Mouse (Mus musculus): ENCODE measurements around the gene Polr2g.

Polr2g gene

GRCm38 (mm10) chr19:8818801-8819595 is 20.6 kb upstream of the Polr2g start, which contains the start of gene Ttc9c:
TSS of gene Ttc9c (minus strand) at chr19:8819333.
- peak; percentile 93 for DNase-seq (ENCODE audit: extremely low read depth, insufficient read length, low spot score)

- no peak for DNase-seq (ENCODE audit: extremely low read depth, insufficient read length, low spot score)
Measured at GRCm38 (mm10) chr19:8818301-8818798, 20.0 kb upstream of the Polr2g start.

- DNase-seq (ENCODE audit: extremely low read depth, insufficient read length, low spot score) = no peak
Measured at GRCm38 (mm10) chr19:8817001-8817400, 18.6 kb upstream of the Polr2g start.

GRCm38 (mm10) chr19:8815812-8816211 is 17.4 kb upstream of the Polr2g start:
- no peak for DNase-seq (ENCODE audit: extremely low read depth, insufficient read length, low spot score)

GRCm38 (mm10) chr19:8806810-8807209 is 8.4 kb upstream of the Polr2g start:
- DNase-seq (ENCODE audit: extremely low read depth, insufficient read length, low spot score) = no peak

- DNase-seq (ENCODE audit: extremely low read depth, insufficient read length, low spot score) = no peak
Measured at GRCm38 (mm10) chr19:8803879-8804660, 5.7 kb upstream of the Polr2g start.

- no peak for DNase-seq (ENCODE audit: extremely low read depth, insufficient read length, low spot score)
Measured at GRCm38 (mm10) chr19:8803204-8803780, 4.9 kb upstream of the Polr2g start.

GRCm38 (mm10) chr19:8802130-8802821 is 3.9 kb upstream of the Polr2g start, which contains the start of gene Zbtb3:
TSS of gene Zbtb3 (plus strand) at chr19:8802555.
- DNase-seq (ENCODE audit: extremely low read depth, insufficient read length, low spot score) = peak; percentile 89

- DNase-seq (ENCODE audit: extremely low read depth, insufficient read length, low spot score) = no peak
Measured at GRCm38 (mm10) chr19:8798947-8799315, 554 bp upstream of the Polr2g start.

- no peak for DNase-seq (ENCODE audit: extremely low read depth, insufficient read length, low spot score)
Measured at GRCm38 (mm10) chr19:8790171-8790570, 8.2 kb downstream of the Polr2g start.

- no peak for DNase-seq (ENCODE audit: extremely low read depth, insufficient read length, low spot score)
Measured at GRCm38 (mm10) chr19:8789171-8789570, 9.2 kb downstream of the Polr2g start.

- DNase-seq (ENCODE audit: extremely low read depth, insufficient read length, low spot score) = no peak
Measured at GRCm38 (mm10) chr19:8788521-8788920, 9.9 kb downstream of the Polr2g start.

GRCm38 (mm10) chr19:8786008-8786781 is 12.2 kb downstream of the Polr2g start, which contains the start of gene Taf6l:
TSS of gene Taf6l (minus strand) at chr19:8786417.
- peak; percentile 89 for DNase-seq (ENCODE audit: extremely low read depth, insufficient read length, low spot score)

GRCm38 (mm10) chr19:8774951-8775421 is 23.4 kb downstream of the Polr2g start:
- DNase-seq (ENCODE audit: extremely low read depth, insufficient read length, low spot score) = no peak

- DNase-seq (ENCODE audit: extremely low read depth, insufficient read length, low spot score) = peak; percentile 93
Measured at GRCm38 (mm10) chr19:8774086-8774835, 24.1 kb downstream of the Polr2g start, which contains the start of gene Tmem179b. TSS of gene Tmem179b (minus strand) at chr19:8774467.

- no peak for DNase-seq (ENCODE audit: extremely low read depth, insufficient read length, low spot score)
Measured at GRCm38 (mm10) chr19:8773409-8773808, 25.0 kb downstream of the Polr2g start.

- no peak for DNase-seq (ENCODE audit: extremely low read depth, insufficient read length, low spot score)
Measured at GRCm38 (mm10) chr19:8772996-8773395, 25.4 kb downstream of the Polr2g start.

- DNase-seq (ENCODE audit: extremely low read depth, insufficient read length, low spot score) = peak; percentile 46
Measured at GRCm38 (mm10) chr19:8770567-8771270, 27.7 kb downstream of the Polr2g start, which contains the start of gene Tmem223. TSS of gene Tmem223 (plus strand) at chr19:8770996.

Measured in 3134 (cell line).